Mouse (Mus musculus) spleen, adult 2 months (tissue): ENCODE results near the gene Rae1. TPM values are rescaled to one million over a fixed set of nuclear protein-coding genes. Genes with fewer than 3 reads are reported as not detected.

Experiments
- DNase-seq, 2 experiments: peaks; one replicate each; pipeline versions ENCODE4 v3.0.0 to v3.0.0-alpha.2; 2012 to 2021; ENCODE audit warnings: low spot score in 2 of 2, low read depth in 1 of 2
- H3K27ac ChIP-seq: fragments of 200-500 bp; 2 replicates; pipeline ENCODE4 v1.5.1; 2012; ENCODE audit warnings: low read length, inconsistent platforms; ENCODE audit not compliant: insufficient read depth
- H3K27me3 ChIP-seq: fragments of 200-500 bp; 2 replicates; pipeline ENCODE4 v1.6.1; 2012; ENCODE audit warnings: mild to moderate bottlenecking, moderate library complexity, low read length, inconsistent platforms; ENCODE audit not compliant: control insufficient read depth, insufficient read depth
- H3K36me3 ChIP-seq: fragments of 200-500 bp; 2 replicates; pipeline ENCODE4 v1.6.1; 2012; ENCODE audit warnings: mild to moderate bottlenecking, low read length, inconsistent platforms; ENCODE audit not compliant: control insufficient read depth, insufficient read depth
- H3K4me1 ChIP-seq: fragments of 200-500 bp; 2 replicates; pipeline ENCODE4 v1.6.1; 2011; ENCODE audit warnings: inconsistent platforms; ENCODE audit not compliant: control insufficient read depth, insufficient read depth, insufficient read length
- H3K4me3 ChIP-seq: fragments of 200-500 bp; 2 replicates; pipeline ENCODE4 v1.5.1; 2011; ENCODE audit warnings: mild to moderate bottlenecking, inconsistent platforms; ENCODE audit not compliant: insufficient read depth, insufficient read length; ENCODE audit errors: extremely low read depth
- CTCF ChIP-seq: fragments of 200-500 bp; IDR thresholded peaks from 2 replicates; pipeline ENCODE4 v1.5.1; 2011; ENCODE audit warnings: mild to moderate bottlenecking, inconsistent platforms; ENCODE audit not compliant: insufficient read depth, insufficient read length, insufficient replicate concordance; ENCODE audit errors: extremely low read depth
- POLR2A ChIP-seq: fragments of 200-500 bp; IDR thresholded peaks from 2 replicates; pipeline ENCODE4 v1.6.1; 2011; ENCODE audit warnings: low read depth, low read length, inconsistent platforms
- WGBS: fragments of 180-500 bp; shearing (Covaris S2); methylation state at CpG from one replicate; pipeline ENCODE4 v1.1.7; 2018; 5-methylcytosine and 5-hydroxymethylcytosine counted together
- polyA plus RNA-seq: library from polyadenylated mRNA; depleted of rRNA; stranded (reverse); fragments of >200 nt; gene quantifications from 2 replicates; pipeline ENCODE4 v1.2.3, GENCODE M21; 2012

The Rae1 gene
- polyA plus RNA-seq, 1 experiment, result 48.3 TPM

- Histone ChIP-seq H3K27me3 (no peaks in the 10 kb centered on the region), H3K27ac (no peak overlapping the region), H3K4me1 (no peaks in the 10 kb centered on the region), H3K4me3 (no peak overlapping the region), H3K36me3 (peaks cover 59% of the 10 kb centered on the region)
- DNase-seq, result no peak
- 97% methylated on average over 8 of the region's 8 CpGs for WGBS
- no peak for TF ChIP-seq CTCF
Observed at GRCm38 (mm10) chr2:173011440-173011839, 11.5 kb downstream of the Rae1 start.

- H3K27me3 ChIP-seq, result no peaks in the 10 kb centered on the region
- H3K4me1 ChIP-seq, result peaks cover 16% of the 10 kb centered on the region; the same call in 1 of the 2 replicates
- 79% methylated on average over 7 of the region's 7 CpGs for WGBS
- H3K36me3 ChIP-seq, result peaks cover 34% of the 10 kb centered on the region
- no peak overlapping the region for H3K27ac ChIP-seq
- no peak overlapping the region for H3K4me3 ChIP-seq
- DNase-seq, result no peak
- TF ChIP-seq POLR2A, result no peak
- TF ChIP-seq CTCF, result no peak
Observed at GRCm38 (mm10) chr2:173014741-173015287, 14.9 kb downstream of the Rae1 start.

GRCm38 (mm10) chr2:173017940-173018339 lies 18.0 kb downstream of the Rae1 start:
- TF ChIP-seq POLR2A (no peak), CTCF (no peak)
- peak overlapping the region; percentile 56 for H3K27ac ChIP-seq

GRCm38 (mm10) chr2:173018618-173019017 lies 18.7 kb downstream of the Rae1 start:
- no peak for DNase-seq
- Histone ChIP-seq H3K36me3 (peaks cover 12% of the 10 kb centered on the region; the same call in 1 of the 2 replicates), H3K4me1 (peaks cover 24% of the 10 kb centered on the region; the same call in 1 of the 2 replicates), H3K27me3 (no peaks in the 10 kb centered on the region), H3K27ac (peak overlapping the region; percentile 21; the same call in 1 of the 2 replicates), H3K4me3 (no peak overlapping the region)
- WGBS, result 32% methylated on average over 8 of the region's 8 CpGs
- TF ChIP-seq CTCF, result no peak

More at GRCm38 (mm10) chr2:173017940-173018339, 18.0 kb downstream of the Rae1 start:
- DNase-seq, result no peak
- peaks cover 24% of the 10 kb centered on the region; the same call in 1 of the 2 replicates for H3K4me1 ChIP-seq
- peaks cover 13% of the 10 kb centered on the region for H3K36me3 ChIP-seq
- H3K27me3 ChIP-seq, result no peaks in the 10 kb centered on the region
- no peak overlapping the region for H3K4me3 ChIP-seq
- 9% methylated on average over 6 of the region's 6 CpGs for WGBS

- Histone ChIP-seq H3K27ac (peak overlapping the region; percentile 54; the same call in 1 of the 2 replicates), H3K4me1 (peaks cover 28% of the 10 kb centered on the region; the same call in 1 of the 2 replicates), H3K27me3 (no peaks in the 10 kb centered on the region), H3K36me3 (peaks cover 12% of the 10 kb centered on the region), H3K4me3 (peak overlapping the region; percentile 60; the same call in 1 of the 2 replicates)
- 8% methylated on average over 9 of the region's 9 CpGs for WGBS
- no peak for TF ChIP-seq CTCF
- no peak for TF ChIP-seq POLR2A
- no peak for DNase-seq
Observed at GRCm38 (mm10) chr2:173019322-173019721, 19.4 kb downstream of the Rae1 start.

- Histone ChIP-seq H3K36me3 (peaks cover 16% of the 10 kb centered on the region), H3K27ac (peak overlapping the region; percentile 54; the same call in 1 of the 2 replicates), H3K4me3 (peak overlapping the region; percentile 60), H3K27me3 (no peaks in the 10 kb centered on the region), H3K4me1 (peaks cover 31% of the 10 kb centered on the region; the same call in 1 of the 2 replicates)
- peak; percentile 76 to 93 for DNase-seq
- WGBS, result under 1% methylated on average over 29 of the region's 29 CpGs
- no peak for TF ChIP-seq POLR2A
- no peak for TF ChIP-seq CTCF
Observed at GRCm38 (mm10) chr2:173019790-173020189, 19.9 kb downstream of the Rae1 start.

- Histone ChIP-seq H3K4me1 (peaks cover 38% of the 10 kb centered on the region), H3K27ac (peak within 1 kb of the TSS; percentile 54; the same call in 1 of the 2 replicates), H3K4me3 (peak within 1 kb of the TSS; percentile 60), H3K36me3 (peaks cover 19% of the 10 kb centered on the region), H3K27me3 (no peaks in the 10 kb centered on the region)
- TF ChIP-seq CTCF, result no peak
- TF ChIP-seq POLR2A, result no peak
- DNase-seq, result no peak
- WGBS, result 64% methylated on average over 11 of the region's 11 CpGs
Observed at GRCm38 (mm10) chr2:173020430-173020829, 20.5 kb downstream of the Rae1 start, which contains the start of gene Rbm38. Gene Rbm38, plus strand, starts transcription at chr2:173020498.
